In the genomic region with DNA sequence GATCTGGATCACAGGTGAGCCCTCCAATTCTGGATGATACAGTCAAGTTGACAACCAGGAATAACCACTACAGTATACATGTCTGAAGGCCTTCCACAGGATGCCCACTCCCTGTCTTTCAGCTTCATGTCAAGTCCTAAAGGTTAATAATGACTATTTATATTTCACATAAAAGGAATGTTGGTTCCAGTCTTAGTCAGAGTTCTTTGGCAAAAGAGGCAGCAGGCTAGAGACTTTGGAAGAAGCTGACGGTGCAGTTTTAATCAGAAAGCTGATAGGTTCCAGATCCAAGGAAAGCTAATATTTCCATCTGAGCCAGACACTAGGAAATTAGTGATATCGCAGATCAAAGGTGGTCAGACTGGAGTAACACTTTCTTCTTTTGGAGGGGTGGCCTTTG, we compare ENCODE assay signal across 14 mouse cellular contexts.
"Had no signal": no experiment of that assay in that cellular context is flagged by ENCODE, and none has a peak within 500 bp of the region (broad histone marks: within the 10 kb centered on the region; RNA-seq: fewer than 3 reads in every experiment).

No protein-coding gene starts in this region.

- DNase-seq: retina, postnatal 1 day; right cerebral cortex, adult 18-20 months; right cerebral cortex, postnatal 14 days; right cerebral cortex, postnatal 25 days; spleen, adult 18-20 months; thymus, adult 18-20 months; thymus, adult 2 months; thymus, postnatal 14 days; thymus, postnatal 25 days; thymus, postnatal 4 days had no signal

- H3K27ac ChIP-seq: neural tube, embryonic 12.5 days; neural tube, embryonic 13.5 days; neural tube, embryonic 15.5 days; stomach, embryonic 15.5 days had no signal

- H3K4me2 ChIP-seq: neural tube, embryonic 12.5 days; neural tube, embryonic 13.5 days; neural tube, embryonic 15.5 days; stomach, embryonic 15.5 days had no signal

- H3K9ac ChIP-seq: neural tube, embryonic 12.5 days; neural tube, embryonic 13.5 days; neural tube, embryonic 15.5 days; stomach, embryonic 15.5 days had no signal

- H3K9me3 ChIP-seq: neural tube, embryonic 12.5 days; neural tube, embryonic 13.5 days; neural tube, embryonic 15.5 days; stomach, embryonic 15.5 days had no signal

- H3K36me3 ChIP-seq: neural tube, embryonic 12.5 days; neural tube, embryonic 13.5 days; neural tube, embryonic 15.5 days; stomach, embryonic 15.5 days had no signal

- H3K4me1 ChIP-seq: neural tube, embryonic 12.5 days; neural tube, embryonic 13.5 days; neural tube, embryonic 15.5 days; stomach, embryonic 15.5 days had no signal

- H3K27me3 ChIP-seq: neural tube, embryonic 12.5 days; neural tube, embryonic 13.5 days; neural tube, embryonic 15.5 days; stomach, embryonic 15.5 days had no signal

- H3K4me3 ChIP-seq: neural tube, embryonic 12.5 days; neural tube, embryonic 13.5 days; neural tube, embryonic 15.5 days; stomach, embryonic 15.5 days had no signal
